Comparison of ENCODE assay signal across 8 mouse cellular contexts in the genomic region with DNA sequence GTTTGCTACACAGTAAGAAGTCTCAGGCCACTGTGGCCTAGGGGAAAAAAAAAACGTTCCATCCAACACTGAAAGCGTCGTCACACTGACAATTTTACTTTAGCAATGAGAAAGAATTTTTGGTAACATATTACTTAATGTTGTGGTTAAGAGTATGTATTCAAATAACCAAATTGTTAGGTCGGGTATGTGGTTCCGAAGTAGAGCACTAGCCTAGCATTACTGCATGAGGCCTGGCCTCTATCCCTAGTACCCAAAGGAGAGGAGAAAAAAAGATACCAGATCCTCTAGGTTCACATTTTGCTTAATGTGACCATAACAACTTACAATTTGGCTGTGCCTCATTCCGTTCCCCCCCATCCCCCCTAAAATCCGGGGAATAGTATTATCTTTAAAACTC. TPM values are rescaled to one million over a fixed set of nuclear protein-coding genes. Genes with fewer than 3 reads are reported as not detected.
DNase-seq lines count a peak whose midpoint lies in the region; ATAC-seq and TF ChIP-seq lines count a peak whose summit lies in the region.

No protein-coding gene starts in this region.

- H3K4me1 ChIP-seq in lung, adult 2 months (ENCODE audit: control insufficient read depth, insufficient read depth, low read length), result peaks cover 2% of the 10 kb centered on the region; the same call in 1 of the 2 replicates
- peaks cover 6% of the 10 kb centered on the region for H3K4me1 ChIP-seq in brown adipose tissue, adult 24 weeks (ENCODE audit: control insufficient read depth, insufficient read depth, insufficient read length, low read length)
- peaks cover 8% of the 10 kb centered on the region for H3K4me1 ChIP-seq in heart, embryonic 16.5 days (ENCODE audit: control insufficient read depth, insufficient read depth, low read length)

- no peak for ATAC-seq in heart, embryonic 16.5 days (replicated peaks; ENCODE audit: extremely low read depth, insufficient read depth, low FRiP score)

- TF ChIP-seq CTCF in lung, adult 2 months (IDR thresholded peaks at IDR 0.05; ENCODE audit: insufficient read depth, low read length), result no peak

- peak overlapping the region; percentile 97 for H3K9ac ChIP-seq in heart, embryonic 16.5 days (ENCODE audit: low read length)

- H3K9me3 ChIP-seq in heart, embryonic 16.5 days (replicated peaks; ENCODE audit: control insufficient read depth, low read length), result no peaks in the 10 kb centered on the region

- WGBS in lung, adult 2 months, result 12% methylated on average over 7 of the region's 7 CpGs
- WGBS in heart, embryonic 16.5 days, result 12% methylated on average over 7 of the region's 7 CpGs

- no peaks in the 10 kb centered on the region for H3K27me3 ChIP-seq in heart, embryonic 16.5 days (ENCODE audit: control insufficient read depth, insufficient read depth, low read length)

- peak; percentile 4 for DNase-seq in lung, adult 2 months
- no peak for DNase-seq in lung, postnatal 10 days
- DNase-seq in lung, postnatal 36 days, result peak; percentile 11
- peak; percentile 5 for DNase-seq in yolk sac, embryonic 10.5 days (ENCODE audit: low spot score)
- no peak for DNase-seq in thymus, adult 18-20 months
- DNase-seq in gastrocnemius, postnatal 25 days, result no peak

- no peak overlapping the region for H3K4me3 ChIP-seq in lung, adult 2 months (replicated peaks; ENCODE audit: extremely low read depth, low read depth, low read length)
- H3K4me3 ChIP-seq in brown adipose tissue, adult 24 weeks (ENCODE audit: insufficient read depth, low read depth, low read length), result peak overlapping the region; percentile 89
- H3K4me3 ChIP-seq in heart, embryonic 16.5 days (ENCODE audit: low read length), result peak overlapping the region; percentile 95

- peak overlapping the region; percentile 79 for H3K4me2 ChIP-seq in heart, embryonic 16.5 days (ENCODE audit: low read depth, low read length)

- H3K36me3 ChIP-seq in heart, embryonic 16.5 days (ENCODE audit: control insufficient read depth, insufficient read depth), result no peaks in the 10 kb centered on the region

- TF ChIP-seq POLR2A in lung, adult 2 months (IDR thresholded peaks at IDR 0.05; ENCODE audit: borderline replicate concordance, extremely low read depth, low read depth, low read length), result no peak

- peak overlapping the region; percentile 97 for H3K27ac ChIP-seq in brown adipose tissue, adult 24 weeks (replicated peaks; ENCODE audit: low read depth, low read length)
- peak overlapping the region; percentile 93 for H3K27ac ChIP-seq in heart, embryonic 16.5 days (ENCODE audit: low read length)

RNA-seq across cellular contexts. Expression of a gene that starts 0.8 kb away (rescaled TPM):
- 5.6 and 6.4 TPM in 2 replicates for polyA plus RNA-seq in lung, adult 2 months (2012; rRNA removed)
- 16.7 and 22.1 TPM in 2 replicates for polyA plus RNA-seq in brown adipose tissue, adult 24 weeks (2012; ENCODE audit: insufficient read depth, insufficient read length, missing spikeins)
- polyA plus RNA-seq in heart, embryonic 16.5 days (2015; fragmentation: Nextera tagmentation; extraction: Ambion mirVana), result 13.9 and 14.6 TPM in 2 replicates
- 10 to 100 TPM; 17.8 to 20.1 TPM for total RNA-seq in gastrocnemius, postnatal 25 days (2021)

RNA-seq across cellular contexts. Expression of a gene that starts 46.0 kb away (rescaled TPM):
- polyA plus RNA-seq in lung, adult 2 months (2012; rRNA removed), result 0.18 and 0.36 TPM in 2 replicates
- polyA plus RNA-seq in brown adipose tissue, adult 24 weeks (2012; ENCODE audit: insufficient read depth, insufficient read length, missing spikeins), result not detected in 2 replicates
- 0.69 and 0.92 TPM in 2 replicates for polyA plus RNA-seq in heart, embryonic 16.5 days (2015; fragmentation: Nextera tagmentation; extraction: Ambion mirVana)
- total RNA-seq in gastrocnemius, postnatal 25 days (2021), result 1 to 10 TPM; 1.9 to 2.6 TPM

RNA-seq across cellular contexts. Expression of a gene that starts 46.1 kb away (rescaled TPM):
- polyA plus RNA-seq in lung, adult 2 months (2012; rRNA removed), result 0.75 and 1.2 TPM in 2 replicates
- 0.54 and 0.95 TPM in 2 replicates for polyA plus RNA-seq in brown adipose tissue, adult 24 weeks (2012; ENCODE audit: insufficient read depth, insufficient read length, missing spikeins)
- 1.9 and 2.0 TPM in 2 replicates for polyA plus RNA-seq in heart, embryonic 16.5 days (2015; fragmentation: Nextera tagmentation; extraction: Ambion mirVana)
- 10 to 100 TPM; 22.7 to 24.3 TPM for total RNA-seq in gastrocnemius, postnatal 25 days (2021)

Comparison
In these comparisons a context has a peak if more than half of its experiments do, and no peak if none do; other contexts are left out.
1. DNase-seq: peak in lung, adult 2 months (single experiment), lung, postnatal 36 days (single experiment) and yolk sac, embryonic 10.5 days (single experiment); none in lung, postnatal 10 days (single experiment), thymus, adult 18-20 months (0 of 2) and gastrocnemius, postnatal 25 days (single experiment).